Mouse (Mus musculus): ENCODE data around the gene Selenof.
"Not testable (repeated sequence)": the region's sequence is repeated elsewhere in the genome, so short reads cannot be mapped to it uniquely, and the experiment has no call there.

Selenof gene

DNA sequence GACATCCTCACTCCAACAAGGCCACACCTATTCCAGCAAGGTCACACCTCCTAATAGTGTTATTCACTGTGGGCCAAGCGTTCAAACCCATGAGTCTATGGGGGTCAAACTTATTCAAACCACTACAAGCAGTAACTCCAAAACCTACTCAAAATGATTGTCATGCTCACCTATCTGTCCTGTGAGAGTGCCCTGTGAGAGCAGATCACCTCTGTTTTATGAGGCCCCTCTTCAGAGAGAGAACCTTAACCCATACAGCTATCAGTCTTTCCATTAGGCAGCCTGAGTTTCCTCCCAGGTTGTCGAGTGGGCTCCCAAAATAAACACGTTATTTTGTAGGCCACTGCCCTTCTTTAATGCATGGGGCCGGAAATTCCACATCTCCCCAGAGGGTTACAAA is 32.3 kb downstream of the Selenof start:
- no peak for DNase-seq (ENCODE audit: low spot score in 2 of 2)

- no peak for DNase-seq (ENCODE audit: low spot score in 2 of 2)
These were observed 32.7 kb downstream of the Selenof start for GRCm38 (mm10) chr3:144602819-144603218.

DNA sequence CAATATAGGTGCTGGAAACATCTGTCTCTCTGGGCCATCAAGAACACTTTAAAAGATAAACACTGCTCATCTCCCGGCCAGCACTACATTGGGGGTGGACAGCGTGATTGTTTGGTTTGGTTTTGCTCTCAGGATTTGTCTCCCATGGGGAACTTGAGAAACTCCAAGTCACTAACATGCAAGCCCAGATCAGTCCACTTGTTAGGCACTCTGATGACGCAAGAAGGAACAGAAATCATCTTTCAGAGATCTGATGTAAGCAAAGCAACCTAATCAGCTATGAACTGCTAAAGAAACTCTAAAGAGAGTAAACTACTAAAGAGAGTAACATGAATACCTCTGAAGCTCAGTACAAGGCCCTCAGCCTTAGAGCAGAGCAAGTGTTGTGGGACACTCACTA is 33.5 kb downstream of the Selenof start:
- DNase-seq (ENCODE audit: low spot score in 2 of 2) = no peak

DNA sequence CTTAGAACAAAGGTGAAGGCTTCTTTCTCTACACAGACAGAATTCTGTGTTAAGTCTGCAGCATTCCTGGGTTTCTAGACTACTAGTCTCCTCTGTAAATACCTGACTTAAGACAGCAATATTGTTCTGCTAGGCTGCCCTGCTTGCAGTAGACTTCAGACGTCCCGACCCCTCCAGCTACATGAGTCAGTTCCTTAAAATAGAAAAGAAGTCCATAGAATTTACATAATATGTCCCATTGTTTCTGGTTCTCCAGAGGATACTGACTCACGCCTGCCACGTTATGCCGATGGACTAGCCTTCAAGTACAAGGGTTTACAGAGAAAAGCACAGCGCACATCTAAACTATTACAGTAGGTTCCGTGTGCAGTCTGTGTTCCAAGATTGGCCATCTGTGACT is 34.1 kb downstream of the Selenof start:
- no peak for DNase-seq (ENCODE audit: low spot score in 2 of 2)

DNA sequence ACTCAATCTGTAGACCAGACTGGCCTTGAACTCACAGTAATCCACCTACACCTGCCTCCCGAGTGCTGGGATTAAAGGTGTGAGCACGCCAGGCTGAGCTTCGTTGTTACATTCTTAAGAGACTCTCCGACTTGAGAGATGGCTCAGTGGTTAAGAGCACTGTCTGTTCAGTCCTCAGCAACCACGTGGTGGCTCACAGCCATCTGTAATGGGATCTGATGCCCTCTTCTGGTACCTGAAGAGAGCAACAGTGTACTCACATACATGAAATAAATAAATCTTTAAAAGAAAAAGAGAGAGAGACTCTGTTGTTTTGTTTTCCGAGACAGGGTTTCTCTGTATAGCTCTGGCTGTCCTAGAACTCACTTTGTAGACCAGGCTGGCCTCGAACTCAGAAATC is 35.7 kb downstream of the Selenof start:
- DNase-seq (ENCODE audit: low spot score in 2 of 2) = not testable (repeated sequence)

DNA sequence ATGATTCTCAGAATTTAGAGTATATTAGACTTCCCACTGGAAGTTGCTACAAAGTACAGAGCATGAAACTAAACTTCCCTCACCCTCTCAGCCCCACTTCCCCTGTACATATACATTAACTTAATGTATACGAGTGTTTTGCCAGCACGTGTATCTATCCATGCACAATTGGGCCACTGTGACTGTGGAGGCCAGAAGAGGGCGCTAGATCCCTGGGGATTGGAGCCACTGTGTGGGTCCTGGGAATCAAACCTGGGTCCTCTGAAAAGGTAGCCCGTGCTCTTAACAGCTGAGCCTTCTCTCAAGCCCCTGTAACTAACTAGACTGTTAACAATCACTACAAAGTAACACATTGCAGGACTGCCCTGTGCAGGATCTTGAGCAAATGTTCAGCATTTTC is 36.3 kb downstream of the Selenof start:
- DNase-seq (ENCODE audit: low spot score in 2 of 2) = no peak

DNA sequence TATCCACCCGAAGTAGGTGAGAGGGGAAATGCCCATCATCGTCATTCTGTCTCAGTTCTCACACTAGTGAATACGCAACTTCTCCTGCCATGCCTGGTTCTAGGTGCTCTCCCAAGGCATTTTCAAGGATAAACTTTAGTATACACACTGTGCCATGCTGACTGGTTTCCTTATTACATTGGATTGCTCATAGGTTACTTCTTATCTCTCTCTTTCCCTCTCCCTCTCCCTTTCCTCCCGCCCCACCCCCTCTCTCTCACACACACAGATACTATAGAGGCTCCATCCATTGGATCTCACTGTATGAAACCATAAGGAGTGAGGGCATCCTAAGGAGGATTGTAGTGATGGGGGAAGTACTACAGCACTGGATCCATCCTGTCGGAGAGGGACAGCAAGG is 38.0 kb downstream of the Selenof start:
- no peak for DNase-seq (ENCODE audit: low spot score in 2 of 2)

DNA sequence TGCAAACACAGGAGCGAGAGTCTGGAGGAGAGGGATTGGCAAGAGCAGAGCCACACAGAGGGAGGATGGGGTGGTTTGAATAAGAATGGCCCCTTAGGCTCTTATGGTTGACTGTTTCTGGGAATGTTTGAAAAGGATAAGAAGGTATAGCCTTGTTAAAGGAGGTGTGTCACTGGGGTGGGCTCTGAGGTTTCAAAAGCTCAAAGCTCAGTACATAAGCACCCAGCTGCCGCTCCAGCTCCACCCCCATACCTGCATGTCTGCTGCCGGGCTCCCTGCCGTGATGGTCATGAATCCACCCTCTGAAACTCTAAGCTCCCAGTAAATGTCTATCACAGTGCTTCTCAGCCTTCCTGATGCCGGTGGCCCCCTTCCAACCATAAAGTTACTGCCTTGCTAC is 40.7 kb downstream of the Selenof start:
- DNase-seq (ENCODE audit: low spot score in 2 of 2) = no peak

DNA sequence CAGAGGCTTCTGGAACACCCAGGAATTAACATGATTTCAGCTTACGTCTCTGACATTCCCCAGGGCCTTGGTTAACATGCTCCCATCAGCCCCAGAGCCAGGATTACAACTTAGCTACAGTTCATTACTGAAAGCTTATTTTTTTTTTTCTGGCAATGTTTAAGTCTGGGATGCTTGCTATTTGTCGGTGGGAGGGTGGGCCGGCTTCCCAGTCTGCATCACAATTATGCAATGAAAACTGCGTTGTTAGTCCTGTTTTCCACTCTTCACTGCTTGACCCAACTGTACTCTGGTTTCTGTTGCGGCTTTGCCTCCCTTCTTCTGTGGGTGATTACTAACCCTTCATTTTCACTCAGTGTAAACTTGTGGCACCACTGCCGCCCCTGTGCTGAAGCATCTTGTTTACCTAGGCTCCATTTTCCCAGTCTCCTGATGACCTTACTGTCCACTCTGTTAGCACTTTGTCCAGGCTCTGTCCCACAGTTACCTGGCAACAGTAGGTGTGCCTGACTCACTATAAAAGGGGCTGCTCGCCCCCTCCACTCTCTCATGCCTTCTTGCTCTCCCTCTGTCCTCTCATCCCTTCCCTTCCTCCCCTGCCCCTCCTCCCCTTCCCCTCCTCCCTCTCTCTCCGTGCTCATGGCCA is 41.6 kb downstream of the Selenof start:
- no peak for DNase-seq (ENCODE audit: low spot score in 2 of 2)

DNA sequence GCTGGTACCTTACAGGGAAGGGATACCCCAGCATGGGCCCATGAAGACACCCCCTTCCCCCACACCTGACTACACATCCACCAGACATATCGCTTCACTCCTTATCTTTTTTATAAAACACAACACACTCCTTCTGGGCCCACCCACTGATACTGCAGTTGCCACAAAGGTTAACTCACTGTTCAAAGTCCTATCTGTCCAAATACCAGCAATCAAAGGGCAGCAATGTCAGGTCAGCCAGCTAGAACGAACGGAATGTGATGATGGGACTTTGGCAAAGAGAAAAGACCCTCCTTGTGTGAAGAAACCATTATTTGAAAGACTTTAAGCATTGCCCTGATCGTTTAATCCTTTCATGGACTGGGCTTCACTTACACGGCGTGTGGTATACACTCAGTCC is 42.3 kb downstream of the Selenof start:
- DNase-seq (ENCODE audit: low spot score in 2 of 2) = no peak

DNA sequence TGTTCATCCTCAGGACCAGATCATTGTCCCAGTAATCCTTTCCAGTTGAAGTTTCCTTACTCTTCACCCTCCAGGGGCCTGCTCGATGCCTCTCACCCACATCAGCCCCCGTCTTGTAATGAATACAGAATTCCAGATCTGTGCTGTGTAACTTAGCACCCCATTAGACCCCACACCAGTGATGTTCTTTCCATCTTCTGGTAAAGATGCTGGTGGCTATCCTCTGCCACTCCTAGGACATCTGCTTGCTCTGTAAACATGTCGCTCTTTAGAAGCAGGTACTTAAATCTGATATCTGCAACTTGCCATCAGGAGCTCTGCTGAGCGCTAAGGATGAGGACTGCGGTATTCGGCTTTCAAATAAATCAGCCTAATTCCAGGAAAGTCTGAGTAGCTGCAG is 44.2 kb downstream of the Selenof start:
- DNase-seq (ENCODE audit: low spot score in 2 of 2) = no peak

DNA sequence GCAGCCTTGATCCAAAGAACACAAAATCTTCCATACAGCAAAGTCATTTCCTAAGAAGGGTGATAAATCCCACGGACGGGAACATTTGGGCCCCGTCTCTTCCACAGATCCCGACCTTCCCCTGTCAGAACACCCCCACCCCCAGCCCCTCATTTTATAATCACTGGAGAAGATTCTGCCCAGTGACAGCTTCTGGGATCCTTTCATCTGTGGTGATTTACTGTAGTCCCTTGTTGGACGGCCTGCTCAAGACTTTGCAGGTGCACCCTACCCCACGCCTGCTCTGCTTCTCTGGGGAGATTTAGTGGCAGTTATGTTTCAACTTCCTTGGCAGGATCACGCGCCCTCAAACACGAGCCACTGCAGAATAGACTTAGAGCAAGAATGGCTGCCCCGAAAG is 44.6 kb downstream of the Selenof start:
- no peak for DNase-seq (ENCODE audit: low spot score in 2 of 2)

DNA sequence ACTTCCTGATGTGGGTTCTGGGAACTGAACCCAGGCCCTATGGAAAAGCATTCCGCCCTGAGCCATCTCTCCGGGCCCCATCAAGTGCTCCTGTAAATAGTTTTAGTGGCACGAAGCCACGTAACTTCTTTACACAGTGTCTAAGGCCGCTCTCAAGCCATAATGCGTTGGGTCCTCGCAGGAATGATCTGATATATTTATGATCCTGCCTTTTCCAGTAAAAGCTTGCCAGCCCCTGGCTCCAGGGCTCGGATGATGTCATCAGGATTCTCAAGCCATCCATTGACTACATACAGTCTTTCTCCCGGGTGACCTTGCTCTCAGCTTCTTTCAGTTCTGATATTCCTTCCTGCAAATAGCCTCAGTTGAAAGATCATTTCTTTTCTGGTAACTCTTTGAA is 45.4 kb downstream of the Selenof start:
- DNase-seq (ENCODE audit: low spot score in 2 of 2) = no peak

GRCm38 (mm10) chr3:144616654-144617425 is 46.7 kb downstream of the Selenof start:
- peak; percentile 57 to 89 for DNase-seq (ENCODE audit: low spot score in 2 of 2)

DNA sequence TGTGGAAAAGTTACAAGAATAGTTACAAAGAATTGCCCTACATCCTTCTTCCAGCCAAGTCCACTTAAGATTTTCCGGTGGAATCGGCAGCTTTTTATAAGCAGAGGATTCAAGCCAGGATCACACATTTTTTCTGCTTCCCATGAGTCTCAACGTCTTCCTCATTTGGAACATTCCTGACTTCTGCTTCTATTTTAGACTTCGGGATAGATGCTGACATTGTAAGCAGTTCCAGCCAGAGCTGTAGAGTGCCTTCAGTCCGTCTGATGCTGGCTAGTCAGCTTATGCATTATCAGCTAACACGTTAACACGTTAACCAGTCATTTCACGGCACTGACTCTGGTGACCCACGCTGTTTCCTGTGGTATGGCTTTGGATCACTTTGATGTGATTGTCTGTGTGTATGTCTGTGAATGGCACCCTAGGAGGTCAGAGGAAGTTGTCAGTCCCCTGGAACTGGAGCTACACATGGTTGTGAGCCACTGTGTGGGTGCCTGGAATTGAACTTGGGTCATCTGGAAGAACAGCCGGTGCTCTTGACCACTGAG is 47.6 kb downstream of the Selenof start:
- no peak for DNase-seq (ENCODE audit: low spot score in 2 of 2)

- DNase-seq (ENCODE audit: low spot score in 2 of 2) = no peak
These were observed 53.0 kb downstream of the Selenof start for GRCm38 (mm10) chr3:144622930-144623612.

DNA sequence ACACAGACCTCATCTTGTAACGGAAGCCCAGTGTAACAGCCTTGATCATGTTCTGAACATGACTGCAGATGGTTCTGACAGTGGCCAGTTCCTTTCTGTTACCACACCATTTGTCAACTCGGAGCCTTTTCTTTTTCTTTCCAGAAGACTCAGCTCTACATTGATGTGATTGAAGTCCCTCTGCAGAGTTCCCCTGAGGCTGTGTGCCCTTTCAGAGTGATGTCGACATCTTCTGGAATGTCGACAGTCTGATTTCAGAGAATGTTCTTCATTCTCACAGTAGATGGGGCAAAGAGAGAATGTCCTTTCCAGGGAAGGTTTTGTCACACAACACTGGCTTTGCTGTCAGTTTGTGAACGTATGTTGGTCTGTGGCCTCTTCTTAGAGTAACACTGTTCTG is 55.6 kb downstream of the Selenof start:
- DNase-seq (ENCODE audit: low spot score in 2 of 2) = no peak

DNA sequence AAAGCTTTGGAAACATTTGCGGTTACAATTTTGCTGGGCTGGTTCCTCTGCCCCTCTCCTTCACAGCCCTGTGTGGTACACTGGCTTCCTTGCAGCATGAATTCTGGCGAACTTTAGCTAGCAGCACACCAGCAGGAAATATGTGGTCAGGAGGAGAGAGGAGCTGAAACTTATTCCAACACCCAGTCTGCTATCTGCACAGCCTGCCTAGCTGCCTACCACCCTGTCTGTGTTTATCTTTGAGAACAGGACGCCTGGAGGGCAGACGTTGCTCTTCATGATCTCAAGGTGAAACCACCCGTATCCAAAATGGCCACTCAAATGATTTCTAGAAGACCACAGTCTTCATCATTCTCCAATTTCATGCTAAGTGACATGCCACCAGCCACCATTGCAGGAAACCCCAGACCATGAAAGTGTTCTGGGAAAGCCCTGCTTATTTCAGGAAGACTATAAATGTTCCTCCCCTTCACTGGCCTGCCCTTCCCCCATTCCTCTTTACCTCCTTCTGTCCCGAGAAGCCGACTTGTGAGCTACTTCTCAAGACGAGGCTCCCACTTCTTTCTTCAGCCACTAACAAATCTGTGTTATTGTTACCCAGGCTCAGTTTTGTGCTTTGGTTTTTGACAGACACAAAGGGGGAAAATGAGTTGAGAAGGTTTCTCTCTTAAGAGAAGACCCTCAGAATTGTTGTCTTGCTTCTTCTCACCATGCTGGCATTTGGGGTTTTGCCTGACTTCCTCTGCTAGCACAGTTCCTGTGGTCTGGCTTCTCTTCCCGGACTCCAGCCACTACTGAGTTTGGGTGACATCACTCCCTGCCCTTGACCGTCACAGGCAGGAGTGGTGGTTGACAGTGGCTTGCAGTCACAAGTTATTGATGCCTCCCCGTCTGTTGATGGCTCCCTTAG is 58.2 kb downstream of the Selenof start:
- DNase-seq (ENCODE audit: low spot score in 2 of 2) = no peak

GRCm38 (mm10) chr3:144628915-144629230 is 58.8 kb downstream of the Selenof start:
- DNase-seq (ENCODE audit: low spot score in 2 of 2) = no peak

DNA sequence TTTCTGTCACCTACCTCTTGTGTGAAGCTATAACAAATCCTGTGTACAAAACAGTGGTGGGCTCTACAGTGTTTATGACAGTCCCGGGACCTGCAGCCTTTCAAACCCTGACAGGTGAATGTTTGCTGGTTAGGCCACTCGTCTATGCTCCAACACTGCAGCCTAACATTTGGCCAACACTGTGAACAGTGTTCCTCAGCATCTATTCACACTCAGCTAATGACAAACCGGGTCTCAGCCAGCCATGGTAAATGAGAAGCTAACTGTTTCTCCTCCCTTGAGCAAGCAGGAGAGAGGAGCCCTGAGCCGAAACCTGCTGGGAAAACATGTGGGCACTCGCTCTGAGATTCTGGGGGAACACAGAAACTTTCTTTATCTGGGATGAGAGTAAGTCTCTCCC is 65.1 kb downstream of the Selenof start:
- DNase-seq (ENCODE audit: low spot score in 2 of 2) = no peak

- no peak for DNase-seq (ENCODE audit: low spot score in 2 of 2)
These were observed 68.0 kb downstream of the Selenof start for GRCm38 (mm10) chr3:144638110-144638509.

DNA sequence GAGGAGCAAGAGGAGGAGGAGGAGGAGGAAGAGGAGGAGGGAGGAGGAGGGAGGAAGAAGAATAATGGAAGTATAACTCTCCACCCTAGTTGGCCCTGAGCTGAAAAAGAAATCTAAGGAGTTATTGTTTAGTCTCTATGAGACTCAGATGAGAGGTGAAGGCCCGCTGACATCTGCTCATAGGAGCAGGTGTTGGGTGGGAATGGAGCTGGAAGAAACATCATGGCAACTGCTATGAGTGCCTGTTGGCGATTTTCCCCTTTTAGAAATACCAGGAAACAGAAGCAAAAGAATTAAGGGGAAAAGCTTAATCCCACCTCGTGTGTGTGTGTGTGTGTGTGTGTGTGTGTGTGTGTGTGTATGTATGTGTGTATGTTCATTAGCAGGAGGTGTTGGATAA is 69.3 kb downstream of the Selenof start:
- DNase-seq (ENCODE audit: low spot score in 2 of 2) = no peak

Data from left cerebral cortex, adult 9 months (tissue).